Mouse (Mus musculus): ENCODE results near the gene Rasgef1c.

DNA sequence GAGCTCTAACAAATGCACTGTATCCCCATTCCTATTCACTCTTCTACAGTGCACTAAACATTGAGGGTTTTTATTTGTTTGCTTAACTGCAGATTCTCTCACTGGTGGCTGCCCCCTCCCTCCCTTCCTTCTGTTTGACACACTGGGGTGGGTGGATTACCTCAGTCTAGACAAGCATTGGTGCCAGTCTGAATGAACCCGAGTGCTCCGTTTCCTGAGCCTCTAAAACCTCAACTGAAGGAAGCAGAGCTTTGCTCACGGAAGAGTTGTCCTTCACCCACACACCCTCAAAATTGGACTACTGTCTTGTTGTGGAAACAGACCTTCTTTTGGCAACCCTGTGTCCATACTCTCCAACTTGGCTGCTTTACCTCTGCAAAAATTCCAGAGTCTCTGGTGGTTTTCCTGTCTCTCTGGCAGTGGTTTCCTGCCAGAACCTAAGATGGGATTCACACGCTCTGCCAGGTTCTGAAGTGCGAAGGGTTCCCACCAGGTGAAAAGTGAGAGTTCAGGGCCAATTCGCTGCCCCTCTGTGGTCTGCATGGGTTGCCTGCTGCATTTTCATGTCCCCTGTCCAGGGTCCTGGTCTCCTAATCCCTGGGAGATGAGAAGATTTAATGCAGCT lies 5.6 kb upstream of the Rasgef1c start:
- TF ChIP-seq CTCF (IDR thresholded peaks at IDR 0.05; ENCODE audit: low read depth) (no peak), EP300 (IDR thresholded peaks at IDR 0.05; ENCODE audit: low read depth) (no peak)

Measured in heart, postnatal 0 days (tissue).